Comparison of ENCODE assay signal across 13 mouse cellular contexts in genomic region chr9:56722089-56722825, GRCm38 (mm10).
DNase-seq lines count a peak whose midpoint lies in the region; ATAC-seq and TF ChIP-seq lines count a peak whose summit lies in the region.
"Had no signal": no experiment of that assay in that cellular context is flagged by ENCODE, and none has a peak within 500 bp of the region (broad histone marks: within the 10 kb centered on the region; RNA-seq: fewer than 3 reads in every experiment).

No protein-coding gene starts in this region.

- H3K4me1 ChIP-seq in hindbrain, embryonic 16.5 days (ENCODE audit: control insufficient read depth, insufficient read depth, low read depth, low read length) = no peaks in the 10 kb centered on the region
- no peaks in the 10 kb centered on the region for H3K4me1 ChIP-seq in hindbrain, embryonic 14.5 days (replicated peaks; ENCODE audit: control insufficient read depth, insufficient read depth, low read length)
- no peaks in the 10 kb centered on the region for H3K4me1 ChIP-seq in lung, embryonic 14.5 days (ENCODE audit: insufficient read depth)
- no peaks in the 10 kb centered on the region for H3K4me1 ChIP-seq in forebrain, postnatal 0 days (ENCODE audit: insufficient read depth)
- H3K4me1 ChIP-seq: heart, embryonic 13.5 days; intestine, embryonic 15.5 days had no signal

- H3K27ac ChIP-seq in hindbrain, embryonic 16.5 days (ENCODE audit: low read depth, low read length) = no peak overlapping the region
- no peak overlapping the region for H3K27ac ChIP-seq in hindbrain, embryonic 14.5 days
- H3K27ac ChIP-seq in lung, embryonic 14.5 days (ENCODE audit: low read depth) = no peak overlapping the region
- H3K27ac ChIP-seq in forebrain, postnatal 0 days (ENCODE audit: low read depth, low read length) = no peak overlapping the region
- H3K27ac ChIP-seq: heart, embryonic 13.5 days; intestine, embryonic 15.5 days; neural tube, embryonic 13.5 days had no signal

- DNase-seq in cerebellum, postnatal 10 days = peak; percentile 86 to 91
- DNase-seq in cerebellum, adult 11 months = no peak
- DNase-seq in hindbrain, embryonic 14.5 days (ENCODE audit: low spot score) = no peak
- DNase-seq in lung, embryonic 14.5 days = peak; percentile 26
- no peak for DNase-seq in lung, postnatal 36 days
- no peak for DNase-seq in forebrain, postnatal 0 days
- no peak for DNase-seq in neural tube, embryonic 10.5 days (ENCODE audit: extremely low spot score, low spot score)
- DNase-seq: lung, adult 2 months had no signal

- TF ChIP-seq CTCF in lung, embryonic 14.5 days (IDR thresholded peaks at IDR 0.05; ENCODE audit: low read depth) = no peak
- no peak for TF ChIP-seq CTCF in forebrain, postnatal 0 days (IDR thresholded peaks at IDR 0.05; ENCODE audit: low read depth)

- H3K4me2 ChIP-seq in hindbrain, embryonic 16.5 days (ENCODE audit: low read length) = no peak overlapping the region
- no peak overlapping the region for H3K4me2 ChIP-seq in hindbrain, embryonic 14.5 days (replicated peaks)
- H3K4me2 ChIP-seq in lung, embryonic 14.5 days = no peak overlapping the region
- H3K4me2 ChIP-seq in forebrain, postnatal 0 days (ENCODE audit: low read depth) = no peak overlapping the region
- H3K4me2 ChIP-seq: heart, embryonic 13.5 days; intestine, embryonic 15.5 days; neural tube, embryonic 13.5 days had no signal

- H3K36me3 ChIP-seq in hindbrain, embryonic 16.5 days (ENCODE audit: control insufficient read depth, insufficient read depth, low read length) = no peaks in the 10 kb centered on the region
- H3K36me3 ChIP-seq in hindbrain, embryonic 14.5 days (replicated peaks; ENCODE audit: control insufficient read depth, insufficient read depth) = no peaks in the 10 kb centered on the region
- H3K36me3 ChIP-seq in lung, embryonic 14.5 days (ENCODE audit: insufficient read depth) = no peaks in the 10 kb centered on the region
- no peaks in the 10 kb centered on the region for H3K36me3 ChIP-seq in forebrain, postnatal 0 days (ENCODE audit: insufficient read depth)
- H3K36me3 ChIP-seq: heart, embryonic 13.5 days; intestine, embryonic 15.5 days; neural tube, embryonic 13.5 days had no signal

- 67% methylated on average over 11 of the region's 11 CpGs for WGBS in hindbrain, embryonic 16.5 days
- 73% methylated on average over 11 of the region's 11 CpGs for WGBS in hindbrain, embryonic 14.5 days
- 62% methylated on average over 11 of the region's 11 CpGs for WGBS in lung, embryonic 14.5 days
- WGBS in forebrain, postnatal 0 days = 65% methylated on average over 11 of the region's 11 CpGs

- no peak overlapping the region for H3K9ac ChIP-seq in hindbrain, embryonic 16.5 days (ENCODE audit: low read depth, low read length)
- no peak overlapping the region for H3K9ac ChIP-seq in hindbrain, embryonic 14.5 days
- no peak overlapping the region for H3K9ac ChIP-seq in lung, embryonic 14.5 days
- no peak overlapping the region for H3K9ac ChIP-seq in forebrain, postnatal 0 days
- H3K9ac ChIP-seq: heart, embryonic 13.5 days; intestine, embryonic 15.5 days; neural tube, embryonic 13.5 days had no signal

- H3K27me3 ChIP-seq in hindbrain, embryonic 16.5 days (replicated peaks; ENCODE audit: control insufficient read depth, insufficient read depth, low read length) = peaks cover 2% of the 10 kb centered on the region
- no peaks in the 10 kb centered on the region for H3K27me3 ChIP-seq in hindbrain, embryonic 14.5 days (ENCODE audit: control insufficient read depth, insufficient read depth, low read length)
- H3K27me3 ChIP-seq in lung, embryonic 14.5 days (ENCODE audit: insufficient read depth, low read length) = no peaks in the 10 kb centered on the region
- H3K27me3 ChIP-seq in forebrain, postnatal 0 days (ENCODE audit: insufficient read depth, low read length) = no peaks in the 10 kb centered on the region
- H3K27me3 ChIP-seq: neural tube, embryonic 13.5 days had no signal

- no peaks in the 10 kb centered on the region for H3K9me3 ChIP-seq in hindbrain, embryonic 16.5 days (ENCODE audit: control insufficient read depth, low read length)
- H3K9me3 ChIP-seq in hindbrain, embryonic 14.5 days (ENCODE audit: control insufficient read depth, low read length) = no peaks in the 10 kb centered on the region
- H3K9me3 ChIP-seq in lung, embryonic 14.5 days (ENCODE audit: low read depth, low read length) = no peaks in the 10 kb centered on the region
- no peaks in the 10 kb centered on the region for H3K9me3 ChIP-seq in forebrain, postnatal 0 days (ENCODE audit: low read length)
- H3K9me3 ChIP-seq: heart, embryonic 13.5 days; intestine, embryonic 15.5 days; neural tube, embryonic 13.5 days had no signal

- no peak overlapping the region for H3K4me3 ChIP-seq in hindbrain, embryonic 16.5 days (ENCODE audit: low read length)
- no peak overlapping the region for H3K4me3 ChIP-seq in hindbrain, embryonic 14.5 days (replicated peaks; ENCODE audit: low read length)
- no peak overlapping the region for H3K4me3 ChIP-seq in lung, embryonic 14.5 days (ENCODE audit: low read depth, low read length)
- no peak overlapping the region for H3K4me3 ChIP-seq in forebrain, postnatal 0 days (ENCODE audit: low read depth, low read length)
- H3K4me3 ChIP-seq: heart, embryonic 13.5 days; intestine, embryonic 15.5 days; neural tube, embryonic 13.5 days had no signal

- peak; percentile 37 for ATAC-seq in hindbrain, embryonic 16.5 days
- ATAC-seq in hindbrain, embryonic 14.5 days (ENCODE audit: low FRiP score) = no peak
- ATAC-seq in lung, embryonic 14.5 days (ENCODE audit: insufficient read depth) = no peak
- peak; percentile 16; the same call in 1 of the 2 replicates for ATAC-seq in forebrain, postnatal 0 days
- ATAC-seq: activated CD4-positive, CD25-positive, alpha-beta regulatory T cell, adult 4 months; intestine, embryonic 15.5 days had no signal

Comparison
In these comparisons a context has a peak if more than half of its experiments do, and no peak if none do; other contexts are left out.
1. DNase-seq: peak in cerebellum, postnatal 10 days (2 of 2) and lung, embryonic 14.5 days (single experiment); none in cerebellum, adult 11 months (single experiment), hindbrain, embryonic 14.5 days (single experiment), lung, postnatal 36 days (single experiment), forebrain, postnatal 0 days (single experiment) and neural tube, embryonic 10.5 days (single experiment).
2. ATAC-seq: peak in hindbrain, embryonic 16.5 days (single experiment) and forebrain, postnatal 0 days (single experiment); none in hindbrain, embryonic 14.5 days (single experiment) and lung, embryonic 14.5 days (single experiment).